Comparison of ENCODE assay signal across 8 mouse cellular contexts in the genomic region with DNA sequence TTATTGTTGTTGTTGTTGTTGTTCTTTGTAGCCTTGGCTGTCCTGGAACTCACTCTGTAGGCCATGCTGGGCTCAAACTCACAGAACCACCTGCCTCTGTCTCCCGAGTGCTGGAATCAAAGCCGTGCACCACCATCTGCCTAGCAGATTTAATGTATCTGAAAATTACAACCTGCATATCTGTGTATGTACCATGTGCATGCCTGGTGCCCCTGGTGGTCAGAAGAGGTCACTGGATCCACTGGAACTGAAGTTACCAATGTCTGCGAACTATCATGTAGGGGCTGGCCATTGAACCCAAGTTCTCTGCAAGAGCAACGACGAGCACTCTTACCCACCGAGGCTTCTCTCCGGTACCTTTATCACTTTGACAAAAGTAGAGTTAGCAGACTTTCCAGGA. TPM values are rescaled to one million over a fixed set of nuclear protein-coding genes. Genes with fewer than 3 reads are reported as not detected.
DNase-seq lines count a peak whose midpoint lies in the region; ATAC-seq and TF ChIP-seq lines count a peak whose summit lies in the region.

No protein-coding gene starts in this region.

- no peaks in the 10 kb centered on the region for H3K4me1 ChIP-seq in lung, postnatal 0 days (ENCODE audit: insufficient read depth, low read depth, low read length)

- H3K36me3 ChIP-seq in lung, postnatal 0 days (ENCODE audit: insufficient read depth, low read length) = no peaks in the 10 kb centered on the region

- DNase-seq in cerebellum, adult 18-20 months = no peak
- no peak for DNase-seq in left cerebral cortex, adult 2 months (ENCODE audit: extremely low spot score in 1 of 2, low spot score in 2 of 2)
- DNase-seq in left cerebral cortex, postnatal 14 days (ENCODE audit: low spot score in 2 of 2) = no peak
- peak; percentile 28 for DNase-seq in NIH3T3 (ENCODE audit: low read depth)
- DNase-seq in lung, postnatal 0 days (ENCODE audit: low spot score) = no peak
- no peak for DNase-seq in right cerebral cortex, adult 2 months (ENCODE audit: low spot score in 2 of 2)
- DNase-seq in left cerebral cortex, adult 18-20 months (ENCODE audit: low spot score in 2 of 2) = no peak

- no peak overlapping the region for H3K9ac ChIP-seq in lung, postnatal 0 days (replicated peaks; ENCODE audit: low read depth)

- ATAC-seq in cerebellum, adult (ENCODE audit: insufficient number of reproducible peaks, low FRiP score, low TSS enrichment) = peak; percentile 50; the same call in 1 of the 2 replicates
- ATAC-seq in lung, postnatal 0 days = no peak

- H3K9me3 ChIP-seq in lung, postnatal 0 days (ENCODE audit: low read length) = no peaks in the 10 kb centered on the region

- H3K27me3 ChIP-seq in lung, postnatal 0 days (replicated peaks; ENCODE audit: insufficient read depth, low read length) = no peaks in the 10 kb centered on the region

- intact Hi-C loops in left cerebral cortex, adult 2 months (cut with DNase I) = loop anchor here (1.0 to 10.0 kb wide), 5 partner anchors 120 to 456 kb away; partner anchors contain the start of genes Cnn3, F3 and Slc44a3
- intact Hi-C loops in left cerebral cortex, postnatal 14 days (cut with DNase I) = loop anchor here (2.0 to 10.0 kb wide), 5 partner anchors 120 to 458 kb away; partner anchors contain the start of genes Cnn3 and Slc44a3

- H3K4me2 ChIP-seq in lung, postnatal 0 days (replicated peaks; ENCODE audit: low read depth, low read length) = no peak overlapping the region

- 92% methylated on average over 7 of the region's 7 CpGs for WGBS in lung, postnatal 0 days

- no peak for TF ChIP-seq EP300 in lung, postnatal 0 days (IDR thresholded peaks at IDR 0.05)

- H3K27ac ChIP-seq in left cerebral cortex, adult 2 months = no peak overlapping the region
- no peak overlapping the region for H3K27ac ChIP-seq in lung, postnatal 0 days (ENCODE audit: low read length)

- TF ChIP-seq CTCF in left cerebral cortex, adult 2 months (IDR thresholded peaks at IDR 0.05) = peak; percentile 25
- TF ChIP-seq CTCF in lung, postnatal 0 days (IDR thresholded peaks at IDR 0.05) = peak; percentile 52

- H3K4me3 ChIP-seq in left cerebral cortex, adult 2 months = no peak overlapping the region
- H3K4me3 ChIP-seq in lung, postnatal 0 days (ENCODE audit: low read depth, low read length) = no peak overlapping the region

RNA-seq across cellular contexts. Expression of gene Alg14, which starts 15.1 kb away (rescaled TPM):
- 10 to 100 TPM; 13.9 to 15.6 TPM for total RNA-seq in left cerebral cortex, adult 2 months (2021)
- total RNA-seq in left cerebral cortex, postnatal 14 days (2021) = 10 to 100 TPM; 17.1 to 18.5 TPM
- polyA plus RNA-seq in lung, postnatal 0 days (2015; fragmentation: Nextera tagmentation; extraction: Ambion mirVana) = 33.4 and 36.6 TPM in 2 replicates
- 10 to 100 TPM; 12.1 to 14.4 TPM for total RNA-seq in left cerebral cortex, adult 18-20 months (2021)

RNA-seq across cellular contexts. Expression of gene Tmem56, which starts 23.7 kb away (rescaled TPM):
- total RNA-seq in left cerebral cortex, adult 2 months (2021) = 10 to 100 TPM; 46.6 to 51.7 TPM
- 10 to 100 TPM; 31.1 to 34.4 TPM for total RNA-seq in left cerebral cortex, postnatal 14 days (2021)
- polyA plus RNA-seq in lung, postnatal 0 days (2015; fragmentation: Nextera tagmentation; extraction: Ambion mirVana) = 1.5 and 2.1 TPM in 2 replicates
- 10 to 100 TPM; 48.2 to 48.6 TPM for total RNA-seq in left cerebral cortex, adult 18-20 months (2021)
